Comparison of ENCODE assay signal across 8 mouse cellular contexts in genomic region chr1:189972790-189973406, GRCm38 (mm10). TPM values are rescaled to one million over a fixed set of nuclear protein-coding genes. Genes with fewer than 3 reads are reported as not detected.
A peak's percentile ranks its signal among the peaks of the same experiment; 100 is the strongest.
DNase-seq lines count a peak whose midpoint lies in the region; ATAC-seq lines count a peak whose summit lies in the region.

No protein-coding gene starts in this region.

- no peaks in the 10 kb centered on the region for H3K36me3 ChIP-seq in intestine, embryonic 15.5 days
- no peaks in the 10 kb centered on the region for H3K36me3 ChIP-seq in midbrain, embryonic 10.5 days

- peak; percentile 82 for ATAC-seq in intestine, embryonic 15.5 days

- 10% methylated on average over 13 of the region's 13 CpGs for WGBS in intestine, embryonic 15.5 days
- WGBS in midbrain, embryonic 10.5 days = 23% methylated on average over 13 of the region's 13 CpGs

- H3K4me3 ChIP-seq in intestine, embryonic 15.5 days (replicated peaks) = no peak overlapping the region
- peak overlapping the region; percentile 26; the same call in 1 of the 2 replicates for H3K4me3 ChIP-seq in midbrain, embryonic 10.5 days

- peak; percentile 80 for DNase-seq in adrenal gland, adult 2 months
- DNase-seq in embryo, embryonic 11.5 days (ENCODE audit: low read depth, low spot score) = peak; percentile 77
- DNase-seq in gastrocnemius, postnatal 36 days = peak; percentile 72 to 83
- peak; percentile 73 to 81 for DNase-seq in left cerebral cortex, postnatal 25 days (ENCODE audit: low spot score in 2 of 2)
- peak; percentile 88 for DNase-seq in midbrain, embryonic 10.5 days (ENCODE audit: low spot score)
- peak; percentile 95 for DNase-seq in right cerebral cortex, postnatal 4 days
- peak; percentile 79 for DNase-seq in yolk sac, embryonic 10.5 days (ENCODE audit: low spot score)

- H3K4me1 ChIP-seq in intestine, embryonic 15.5 days (replicated peaks) = no peaks in the 10 kb centered on the region
- H3K4me1 ChIP-seq in midbrain, embryonic 10.5 days = peaks cover 23% of the 10 kb centered on the region

- H3K27ac ChIP-seq in intestine, embryonic 15.5 days = no peak overlapping the region
- H3K27ac ChIP-seq in midbrain, embryonic 10.5 days (replicated peaks) = 0 out of 2 replicates have a peak overlapping the region, but pooled peaks have one; percentile 47

- peak overlapping the region; percentile 47 for H3K4me2 ChIP-seq in intestine, embryonic 15.5 days (replicated peaks)

- intact Hi-C loops in gastrocnemius, postnatal 36 days (cut with DNase I) = loop anchor here (1.0 kb wide), 1 partner anchor 86 kb away; no protein-coding TSS in a partner anchor
- intact Hi-C loops in left cerebral cortex, postnatal 25 days (cut with DNase I) = loop anchor here (1.0 to 2.0 kb wide), 2 partner anchors 86 to 268 kb away; no protein-coding TSS in a partner anchor

- no peaks in the 10 kb centered on the region for H3K9me3 ChIP-seq in intestine, embryonic 15.5 days
- H3K9me3 ChIP-seq in midbrain, embryonic 10.5 days (replicated peaks) = no peaks in the 10 kb centered on the region

- H3K9ac ChIP-seq in intestine, embryonic 15.5 days = no peak overlapping the region

- no peaks in the 10 kb centered on the region for H3K27me3 ChIP-seq in intestine, embryonic 15.5 days (replicated peaks)
- H3K27me3 ChIP-seq in midbrain, embryonic 10.5 days (ENCODE audit: low read depth, poor library complexity, severe bottlenecking) = peaks cover 9% of the 10 kb centered on the region

RNA-seq across cellular contexts. Expression of gene Smyd2, which starts 50.7 kb away (rescaled TPM):
- total RNA-seq in adrenal gland, adult 2 months (2021) = 10 to 100 TPM; 76.9 to 85.2 TPM
- polyA plus RNA-seq in adrenal gland, adult 2 months (2012; rRNA removed) = 60.6 and 72.5 TPM in 2 replicates
- total RNA-seq in gastrocnemius, postnatal 36 days (2021) = 100 to 1,000 TPM; 276 to 290 TPM
- 101 and 112 TPM in 2 replicates for polyA plus RNA-seq in intestine, embryonic 15.5 days (2015; fragmentation: Nextera tagmentation; extraction: Ambion mirVana)
- total RNA-seq in left cerebral cortex, postnatal 25 days (2021) = 100 to 1,000 TPM in 1 of 2 experiments, 10 to 100 TPM in 1; 96.3 to 104 TPM
- polyA plus RNA-seq in midbrain, embryonic 10.5 days (2016; fragmentation: Nextera tagmentation; extraction: Ambion mirVana) = 62.7 and 68.3 TPM in 2 replicates
